Mouse (Mus musculus) erythroblast, embryonic 14.5 days (primary cell): ENCODE measurements at regions not wholly inside any gene's neighbourhood (a gene's known extent, or its start where the extent isn't known, plus 50 kb on each side); places are given as distances from the start of the nearest gene placed in this dataset.

Experiments
- GATA1 ChIP-seq: IDR thresholded peaks from 2 replicates; pipeline ENCODE4 v1.6.1; 2012; ENCODE audit warnings: low read length, inconsistent platforms, mixed read lengths
- TAL1 ChIP-seq: IDR thresholded peaks from 3 replicates; pipeline ENCODE4 v1.6.1; 2012; ENCODE audit warnings: low read length, inconsistent platforms, mixed read lengths

DNA sequence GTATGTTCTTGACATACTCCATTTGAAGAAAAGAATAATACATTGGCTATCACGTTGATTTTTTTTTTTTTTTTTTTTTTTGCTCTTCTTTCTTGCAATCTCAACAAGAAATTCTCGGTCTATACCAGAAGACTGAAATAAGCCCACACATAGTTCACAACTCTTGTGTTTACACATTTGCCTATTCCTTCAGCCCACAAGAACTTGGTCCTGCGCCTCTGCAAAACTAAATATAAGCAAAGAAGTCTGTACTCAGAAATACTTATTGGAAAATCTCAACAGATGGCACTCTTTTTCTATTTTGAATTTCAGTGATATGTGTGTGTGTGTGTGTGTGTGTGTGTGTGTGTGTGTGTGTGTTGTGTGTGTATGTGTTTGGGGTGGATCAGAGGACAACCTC, 376.4 kb downstream of the Lmo7 start:
- no peak for TF ChIP-seq TAL1
- no peak for TF ChIP-seq GATA1
